Mouse (Mus musculus): ENCODE measurements around the gene Tubg1.

DNA sequence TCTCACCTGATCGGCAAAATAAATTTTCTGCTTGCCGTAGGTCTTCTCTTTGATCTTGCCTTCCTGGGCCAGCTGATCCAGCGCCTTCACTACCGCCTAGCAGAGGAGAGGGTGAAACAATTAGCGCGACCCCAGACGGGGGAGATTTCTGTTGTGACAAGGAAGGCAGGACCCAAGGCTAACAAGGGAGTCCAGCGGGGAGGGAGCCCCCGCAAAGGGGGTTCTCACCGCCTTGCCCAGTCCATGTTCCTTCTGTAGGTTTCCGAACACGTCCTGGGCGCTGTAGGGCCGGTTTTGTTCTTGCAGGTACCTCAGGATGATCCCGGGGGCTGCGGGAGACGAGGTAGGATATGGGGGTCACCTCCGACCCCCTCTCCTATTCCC lies 24.8 kb upstream of the Tubg1 start:
- no peak for TF ChIP-seq POLR2A (IDR thresholded peaks at IDR 0.05; ENCODE audit: insufficient read depth, low read depth, low read length)
- TF ChIP-seq CTCF (IDR thresholded peaks at IDR 0.05) = no peak

Measured in heart, adult 2 months (tissue).